ENCODE assay signal across 20 mouse cellular contexts in genomic region chr5:36719135-36719534, GRCm38 (mm10). TPM values are rescaled to one million over a fixed set of nuclear protein-coding genes. Genes with fewer than 3 reads are reported as not detected.
DNase-seq lines count a peak whose midpoint lies in the region; ATAC-seq and TF ChIP-seq lines count a peak whose summit lies in the region.
"Had no signal": no experiment of that assay in that cellular context is flagged by ENCODE, and none has a peak within 500 bp of the region (broad histone marks: within the 10 kb centered on the region; RNA-seq: fewer than 3 reads in every experiment).

No protein-coding gene starts in this region.

- no peaks in the 10 kb centered on the region for H3K36me3 ChIP-seq in heart, embryonic 10.5 days
- no peaks in the 10 kb centered on the region for H3K36me3 ChIP-seq in heart, adult 2 months (ENCODE audit: control insufficient read depth, insufficient read depth, low read length)
- H3K36me3 ChIP-seq in liver, embryonic 15.5 days (replicated peaks): no peaks in the 10 kb centered on the region
- H3K36me3 ChIP-seq: embryonic facial prominence, embryonic 15.5 days; heart, embryonic 13.5 days; hindbrain, embryonic 15.5 days had no signal

- ATAC-seq in liver, embryonic 15.5 days (ENCODE audit: insufficient read depth): no peak
- ATAC-seq: activated CD4-positive, CD25-positive, alpha-beta regulatory T cell, adult 4 months; forebrain, embryonic 13.5 days; forebrain, postnatal 0 days; intestine, embryonic 16.5 days; Patski had no signal

- no peak for TF ChIP-seq POLR2A in heart, adult 2 months (IDR thresholded peaks at IDR 0.05; ENCODE audit: insufficient read depth, low read depth, low read length)

- no peaks in the 10 kb centered on the region for H3K9me3 ChIP-seq in heart, embryonic 10.5 days
- H3K9me3 ChIP-seq in liver, embryonic 15.5 days (replicated peaks): no peaks in the 10 kb centered on the region
- H3K9me3 ChIP-seq: embryonic facial prominence, embryonic 15.5 days; forebrain, embryonic 13.5 days; heart, embryonic 13.5 days; hindbrain, embryonic 15.5 days had no signal

- intact Hi-C loops in heart, adult 2 months (cut with DNase I): loop anchor here (2.0 kb wide), 1 partner anchor 14 kb away; no protein-coding TSS in a partner anchor
- intact Hi-C loops in left cerebral cortex, postnatal 4 days (cut with DNase I): no loop called here

- no peak overlapping the region for H3K9ac ChIP-seq in heart, adult 2 months (ENCODE audit: low read depth, low read length)
- peak overlapping the region; percentile 40; the same call in 1 of the 2 replicates for H3K9ac ChIP-seq in liver, embryonic 15.5 days
- H3K9ac ChIP-seq: embryonic facial prominence, embryonic 15.5 days; forebrain, embryonic 13.5 days; forebrain, postnatal 0 days; heart, embryonic 13.5 days; hindbrain, embryonic 15.5 days had no signal

- WGBS in heart, embryonic 10.5 days: 83% methylated on average over 5 of the region's 5 CpGs
- 81% methylated on average over 5 of the region's 5 CpGs for WGBS in heart, adult 2 months
- WGBS in liver, embryonic 15.5 days (ENCODE audit: insufficient replicate concordance): 73% methylated on average over 5 of the region's 5 CpGs

- H3K27me3 ChIP-seq in heart, embryonic 10.5 days (ENCODE audit: insufficient read depth, poor library complexity, severe bottlenecking): no peaks in the 10 kb centered on the region
- no peaks in the 10 kb centered on the region for H3K27me3 ChIP-seq in heart, adult 2 months (ENCODE audit: control insufficient read depth, insufficient read depth, low read length)
- peaks cover 24% of the 10 kb centered on the region for H3K27me3 ChIP-seq in liver, embryonic 15.5 days
- H3K27me3 ChIP-seq: CH12.LX; embryonic facial prominence, embryonic 15.5 days; forebrain, embryonic 13.5 days; heart, embryonic 13.5 days; hindbrain, embryonic 15.5 days; Patski had no signal

- H3K27ac ChIP-seq in heart, embryonic 10.5 days: peak overlapping the region; percentile 18; the same call in 1 of the 2 replicates
- H3K27ac ChIP-seq in heart, adult 2 months: no peak overlapping the region
- H3K27ac ChIP-seq in liver, embryonic 15.5 days (replicated peaks): peak overlapping the region; percentile 99
- H3K27ac ChIP-seq: embryonic facial prominence, embryonic 15.5 days; forebrain, embryonic 13.5 days; heart, embryonic 13.5 days; hindbrain, embryonic 15.5 days had no signal

- H3K4me2 ChIP-seq in liver, embryonic 15.5 days: peak overlapping the region; percentile 72
- H3K4me2 ChIP-seq: embryonic facial prominence, embryonic 15.5 days; forebrain, embryonic 13.5 days; heart, embryonic 13.5 days; hindbrain, embryonic 15.5 days had no signal

- peak; percentile 46 to 52 for DNase-seq in cerebellum, postnatal 25 days
- no peak for DNase-seq in cerebellum, postnatal 10 days
- no peak for DNase-seq in heart, embryonic 10.5 days (ENCODE audit: low spot score)
- DNase-seq in heart, adult 2 months: no peak
- peak; percentile 51 for DNase-seq in brain, adult 2 months (ENCODE audit: low read depth, low spot score)
- no peak for DNase-seq in left cerebral cortex, postnatal 4 days
- DNase-seq: cerebellum, adult 9-10 months; embryo, embryonic 11 days; forebrain, postnatal 0 days; gastrocnemius, postnatal 10 days; heart, postnatal 36 days had no signal

- no peaks in the 10 kb centered on the region for H3K79me2 ChIP-seq in heart, adult 2 months (replicated peaks; ENCODE audit: control insufficient read depth, insufficient read depth, low read length)

- TF ChIP-seq CTCF in heart, adult 2 months (IDR thresholded peaks at IDR 0.05): no peak

- peaks cover 72% of the 10 kb centered on the region for H3K4me1 ChIP-seq in heart, embryonic 10.5 days
- H3K4me1 ChIP-seq in heart, adult 2 months (ENCODE audit: control insufficient read depth, insufficient read depth, low read length): peaks cover 8% of the 10 kb centered on the region; the same call in 1 of the 2 replicates
- H3K4me1 ChIP-seq in liver, embryonic 15.5 days (replicated peaks): peaks cover 93% of the 10 kb centered on the region
- H3K4me1 ChIP-seq: embryonic facial prominence, embryonic 15.5 days; forebrain, embryonic 13.5 days; hindbrain, embryonic 15.5 days had no signal

- no peak overlapping the region for H3K4me3 ChIP-seq in heart, embryonic 10.5 days
- H3K4me3 ChIP-seq in heart, adult 2 months: no peak overlapping the region
- H3K4me3 ChIP-seq in liver, embryonic 15.5 days (replicated peaks): no peak overlapping the region
- H3K4me3 ChIP-seq: embryonic facial prominence, embryonic 15.5 days; forebrain, embryonic 13.5 days; heart, embryonic 13.5 days; hindbrain, embryonic 15.5 days had no signal

- TF ChIP-seq EP300 in heart, adult 2 months (IDR thresholded peaks at IDR 0.05; ENCODE audit: insufficient read depth, low read depth, low read length): no peak

RNA-seq across cellular contexts. Expression of gene D5Ertd579e, which starts 23.3 kb away (rescaled TPM):
- polyA plus RNA-seq in heart, embryonic 10.5 days (2016; fragmentation: Nextera tagmentation; extraction: Ambion mirVana): 25.5 and 33.7 TPM in 2 replicates
- total RNA-seq in heart, adult 2 months (2021): 100 to 1,000 TPM in 1 of 2 experiments, 10 to 100 TPM in 1; 81.8 to 104 TPM
- 22.5 and 45.3 TPM in 2 replicates for polyA plus RNA-seq in heart, adult 2 months (2012; rRNA removed)
- polyA plus RNA-seq in liver, embryonic 15.5 days (2015; fragmentation: Nextera tagmentation; extraction: Ambion mirVana): 22.1 and 22.2 TPM in 2 replicates
- total RNA-seq in left cerebral cortex, postnatal 4 days (2021): 10 to 100 TPM; 82.6 to 89.0 TPM

RNA-seq across cellular contexts. Expression of gene Bloc1s4, which starts 29.3 kb away (rescaled TPM):
- 19.5 and 27.1 TPM in 2 replicates for polyA plus RNA-seq in heart, embryonic 10.5 days (2016; fragmentation: Nextera tagmentation; extraction: Ambion mirVana)
- total RNA-seq in heart, adult 2 months (2021): 10 to 100 TPM; 11.1 to 13.5 TPM
- 8.8 and 9.7 TPM in 2 replicates for polyA plus RNA-seq in heart, adult 2 months (2012; rRNA removed)
- polyA plus RNA-seq in liver, embryonic 15.5 days (2015; fragmentation: Nextera tagmentation; extraction: Ambion mirVana): 15.9 and 16.3 TPM in 2 replicates
- 10 to 100 TPM; 15.2 to 17.5 TPM for total RNA-seq in left cerebral cortex, postnatal 4 days (2021)

Comparison
In these comparisons a context has a peak if more than half of its experiments do, and no peak if none do; other contexts are left out.
1. DNase-seq: peak in cerebellum, postnatal 25 days (2 of 2) and brain, adult 2 months (single experiment); none in cerebellum, postnatal 10 days (0 of 2), heart, embryonic 10.5 days (single experiment), heart, adult 2 months (0 of 2) and left cerebral cortex, postnatal 4 days (single experiment).